Mouse (Mus musculus) cerebellum, adult 18-20 months (tissue): ENCODE results near the gene Map7d2.

Experiments used
- DNase-seq, 2 experiments: peaks; one replicate each; pipeline ENCODE4 v3.0.0; 2021

Gene Map7d2

GRCm38 (mm10) chrX:159510716-159511051, 96.3 kb downstream of the Map7d2 start:
- no peak for DNase-seq

DNA sequence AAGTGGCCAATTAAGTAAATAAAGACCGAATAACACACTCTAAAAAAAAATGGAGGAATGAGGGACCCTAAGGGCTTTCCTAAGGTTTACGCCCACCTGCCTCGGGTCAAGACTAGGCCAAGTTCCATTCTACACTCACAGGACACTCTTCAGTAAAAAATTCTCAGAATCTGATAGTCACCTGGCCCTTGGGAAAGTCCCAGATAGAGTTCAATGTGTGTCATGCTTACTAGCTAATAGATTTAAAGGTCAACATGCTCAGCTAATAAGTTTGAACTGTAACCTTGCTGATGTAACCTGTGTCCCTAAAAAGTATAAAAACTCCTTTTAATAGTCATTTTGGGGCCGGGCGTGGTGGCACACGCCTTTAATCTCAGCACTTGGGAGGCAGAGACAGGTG, 101.2 kb downstream of the Map7d2 start:
- no peak for DNase-seq

DNA sequence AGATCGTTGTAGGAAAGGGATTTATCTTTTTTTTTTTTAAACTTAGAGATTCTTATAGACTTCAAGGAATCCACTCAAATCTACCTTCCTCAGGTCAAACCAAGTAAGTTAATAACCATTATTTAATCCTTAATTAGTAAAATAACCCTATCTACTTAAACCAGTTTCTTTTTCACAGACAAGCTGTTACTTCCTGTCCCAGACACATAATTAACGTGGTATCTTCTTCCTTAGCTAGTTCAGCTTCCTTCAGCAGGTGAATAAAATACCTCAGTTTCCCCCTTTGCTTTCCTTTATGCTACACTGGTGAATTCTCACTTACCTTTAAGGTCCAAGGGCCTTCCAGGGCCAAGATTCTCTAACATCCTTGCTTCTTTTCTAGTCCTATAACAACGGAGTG, 107.4 kb downstream of the Map7d2 start:
- DNase-seq: no peak

- no peak for DNase-seq
These were observed 108.3 kb downstream of the Map7d2 start for GRCm38 (mm10) chrX:159522651-159523050.

- no peak for DNase-seq
These were observed 112.0 kb downstream of the Map7d2 start, which contains the start of gene Bclaf3 for GRCm38 (mm10) chrX:159526388-159526787. Gene Bclaf3, plus strand, starts transcription at chrX:159526688.

GRCm38 (mm10) chrX:159532427-159532810, 118.0 kb downstream of the Map7d2 start:
- peak; percentile 94 to 97 for DNase-seq

DNA sequence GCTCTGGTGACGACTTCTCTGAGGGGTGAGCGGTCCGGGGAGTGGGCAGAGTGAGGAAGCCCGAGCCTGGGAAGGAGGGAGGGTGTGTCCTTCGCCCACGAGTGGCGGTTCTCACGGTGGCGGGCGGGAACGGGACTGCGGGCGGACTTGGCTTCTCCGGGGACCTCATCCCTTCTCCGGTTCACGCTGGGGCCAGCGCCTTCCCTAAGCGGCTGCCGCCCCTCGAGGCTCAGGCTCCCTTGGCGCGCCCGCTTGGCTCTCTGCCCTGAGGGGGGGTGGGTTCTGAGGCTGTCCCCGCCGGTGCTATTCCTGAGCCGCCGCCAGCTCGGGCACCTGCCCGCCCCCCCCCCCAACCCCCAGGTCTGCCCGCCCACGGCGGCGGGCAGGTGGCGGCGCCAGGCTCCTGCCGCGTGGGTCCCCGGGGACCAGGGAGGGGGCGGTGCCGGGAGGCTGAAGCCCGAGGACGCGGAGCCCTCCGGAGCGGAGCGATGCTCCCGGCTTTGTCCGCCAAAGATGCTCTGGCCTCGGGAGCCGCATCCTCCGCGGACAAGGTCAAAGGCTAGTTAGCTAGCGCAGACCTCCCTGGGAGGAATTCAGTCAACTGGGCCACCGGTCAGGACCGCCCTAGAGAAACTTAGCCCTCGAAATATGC, 118.6 kb downstream of the Map7d2 start:
- peak; percentile 15 to 58 for DNase-seq

DNA sequence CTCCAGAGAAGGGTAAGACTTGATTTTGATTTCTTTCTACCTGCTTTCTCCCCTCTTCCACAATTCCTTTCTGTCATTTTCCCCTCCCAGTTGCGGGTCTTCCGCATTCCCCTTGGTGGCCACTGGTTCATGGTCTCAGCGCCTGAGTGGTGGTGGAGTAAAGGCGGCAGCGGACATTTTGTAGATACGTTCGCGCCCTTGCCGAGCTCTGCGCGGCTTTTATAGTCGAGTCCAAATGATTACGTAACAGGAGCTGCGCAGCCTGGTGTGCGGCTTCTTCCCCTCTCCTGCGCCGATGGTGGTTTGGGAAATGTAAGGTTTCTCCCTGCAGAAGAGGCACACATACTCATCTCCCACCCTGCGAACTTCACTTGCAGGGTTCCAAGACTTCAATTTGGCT, 127.6 kb downstream of the Map7d2 start:
- DNase-seq: no peak

DNA sequence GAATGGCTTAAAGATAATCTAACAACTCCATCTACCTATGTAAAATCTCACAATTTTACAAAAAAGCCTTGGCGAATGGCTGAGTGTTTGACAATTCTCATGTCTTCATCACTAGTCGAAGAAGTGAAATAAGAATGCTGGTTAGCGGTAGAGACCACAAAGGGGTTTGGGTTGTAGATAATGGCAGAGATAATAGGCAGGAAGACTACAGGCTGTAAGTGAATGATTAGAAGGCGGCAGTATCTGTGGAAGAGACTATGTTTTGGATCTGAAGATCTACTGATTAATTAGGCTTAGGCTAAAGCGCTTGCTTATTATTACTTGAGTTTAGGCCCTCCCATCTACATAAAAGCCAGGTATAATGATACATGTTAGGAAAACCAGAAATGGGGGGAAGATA, 132.7 kb downstream of the Map7d2 start:
- no peak for DNase-seq
